Mouse (Mus musculus): ENCODE results near the gene Pjvk. TPM values are rescaled to one million over a fixed set of nuclear protein-coding genes. Genes with fewer than 3 reads are reported as not detected.

Gene Pjvk
- polyA plus RNA-seq, 1 experiment from 2014 or later = 0.65 TPM

DNA sequence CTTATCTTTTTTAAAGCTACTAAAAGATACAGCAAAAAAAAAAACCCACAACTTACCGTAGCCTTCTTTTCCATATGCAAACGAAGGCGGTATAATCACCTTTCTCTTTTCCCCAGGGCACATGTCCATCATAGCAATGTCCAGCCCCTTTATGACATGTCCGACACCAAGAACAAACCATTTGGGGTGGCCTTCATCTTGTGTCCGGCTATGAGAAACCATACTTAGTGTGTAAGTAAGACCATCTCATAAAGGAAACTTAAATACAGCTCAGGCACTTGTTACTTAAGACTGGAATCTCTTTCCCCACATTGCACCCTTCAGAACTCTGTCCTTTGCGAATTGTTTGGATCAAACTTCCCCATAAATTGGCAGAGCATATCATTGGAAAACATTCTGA is 23.4 kb downstream of the Pjvk start:
- H3K4me2 ChIP-seq = peak overlapping the region; percentile 59
- 0 out of 2 replicates have a peak, but pooled peaks cover 2% of the 10 kb centered on the region for H3K36me3 ChIP-seq
- H3K27ac ChIP-seq (replicated peaks) = no peak overlapping the region
- peak overlapping the region; percentile 43 for H3K4me3 ChIP-seq (replicated peaks)
- H3K9me3 ChIP-seq (replicated peaks) = no peaks in the 10 kb centered on the region
- WGBS = 85% methylated on average over 6 of the region's 6 CpGs
- H3K9ac ChIP-seq (replicated peaks) = no peak overlapping the region
- no peaks in the 10 kb centered on the region for H3K27me3 ChIP-seq (replicated peaks)
- H3K4me1 ChIP-seq = peaks cover 34% of the 10 kb centered on the region
- no peak for ATAC-seq (ENCODE audit: low FRiP score)

DNA sequence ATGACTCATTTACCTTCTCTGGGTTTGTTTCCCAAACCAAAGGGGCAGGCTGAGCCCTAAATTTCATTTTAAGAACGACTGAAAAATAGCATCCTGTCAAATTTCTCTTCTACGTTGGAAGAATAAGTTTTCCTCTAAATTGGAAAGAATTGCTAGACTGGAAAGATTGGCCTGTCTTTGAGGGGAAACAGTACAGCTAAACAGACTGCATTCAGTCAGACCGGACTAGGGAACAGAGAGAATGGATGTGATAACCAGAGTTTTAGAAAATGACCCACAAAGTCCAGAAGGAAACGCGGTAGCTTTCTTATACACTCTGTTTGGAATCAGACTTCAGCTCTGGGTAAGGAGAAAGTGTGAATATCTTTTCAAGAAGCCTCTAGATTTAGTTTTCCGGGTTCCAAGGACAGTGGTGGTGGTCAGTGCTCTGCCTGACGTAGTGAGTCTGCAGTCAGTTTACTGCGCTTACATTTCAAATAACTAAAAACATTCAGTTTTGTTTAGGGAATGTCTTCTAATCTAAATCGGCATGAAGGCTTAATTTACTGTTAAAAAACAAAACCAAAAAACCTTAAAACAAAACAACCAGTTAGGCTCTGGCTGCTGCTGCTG is 24.0 kb downstream of the Pjvk start:
- ATAC-seq (ENCODE audit: low FRiP score) = no peak
- Histone ChIP-seq H3K9ac (replicated peaks) (peak overlapping the region; percentile 37), H3K36me3 (no peaks in the 10 kb centered on the region), H3K9me3 (replicated peaks) (no peaks in the 10 kb centered on the region), H3K4me2 (peak overlapping the region; percentile 59), H3K27me3 (replicated peaks) (no peaks in the 10 kb centered on the region), H3K4me1 (peaks cover 37% of the 10 kb centered on the region), H3K27ac (replicated peaks) (peak overlapping the region; percentile 79), H3K4me3 (replicated peaks) (peak overlapping the region; percentile 43)
- 36% methylated on average over 9 of the region's 9 CpGs for WGBS

- peak within 1 kb of the TSS; percentile 43 for H3K4me3 ChIP-seq (replicated peaks)
- H3K4me2 ChIP-seq = peak within 1 kb of the TSS; percentile 59
- under 1% methylated on average over 17 of the region's 17 CpGs for WGBS
Observed at GRCm38 (mm10) chr2:76672966-76673392, 24.7 kb downstream of the Pjvk start, which contains the start of gene Fkbp7. Gene Fkbp7 (minus strand): TSS chr2:76673116.

GRCm38 (mm10) chr2:76673472-76674081 is 25.3 kb downstream of the Pjvk start:
- Histone ChIP-seq H3K9me3 (replicated peaks) (no peaks in the 10 kb centered on the region), H3K4me3 (replicated peaks) (peak overlapping the region; percentile 43), H3K4me1 (peaks cover 46% of the 10 kb centered on the region), H3K27me3 (replicated peaks) (no peaks in the 10 kb centered on the region), H3K36me3 (no peaks in the 10 kb centered on the region), H3K4me2 (peak overlapping the region; percentile 59), H3K9ac (replicated peaks) (no peak overlapping the region), H3K27ac (replicated peaks) (peak overlapping the region; percentile 79)
- ATAC-seq (ENCODE audit: low FRiP score) = no peak
- 46% methylated on average over 7 of the region's 7 CpGs for WGBS

More at GRCm38 (mm10) chr2:76672966-76673392, 24.7 kb downstream of the Pjvk start, which contains the start of gene Fkbp7:
- no peaks in the 10 kb centered on the region for H3K9me3 ChIP-seq (replicated peaks)
- H3K9ac ChIP-seq (replicated peaks) = peak within 1 kb of the TSS; percentile 37
- H3K4me1 ChIP-seq = peaks cover 44% of the 10 kb centered on the region
- H3K36me3 ChIP-seq = no peaks in the 10 kb centered on the region
- ATAC-seq (ENCODE audit: low FRiP score) = peak; percentile 92
- peak within 1 kb of the TSS; percentile 79 for H3K27ac ChIP-seq (replicated peaks)
- no peaks in the 10 kb centered on the region for H3K27me3 ChIP-seq (replicated peaks)

GRCm38 (mm10) chr2:76674725-76675427 is 26.6 kb downstream of the Pjvk start, which contains the start of gene Plekha3:
Gene Plekha3 (plus strand): TSS chr2:76675281.
- Histone ChIP-seq H3K27me3 (replicated peaks) (no peaks in the 10 kb centered on the region), H3K4me1 (peaks cover 44% of the 10 kb centered on the region), H3K27ac (replicated peaks) (peak within 1 kb of the TSS; percentile 85), H3K4me2 (peak within 1 kb of the TSS; percentile 72), H3K9me3 (replicated peaks) (no peaks in the 10 kb centered on the region), H3K36me3 (no peaks in the 10 kb centered on the region), H3K4me3 (replicated peaks) (peak within 1 kb of the TSS; percentile 76), H3K9ac (replicated peaks) (peak within 1 kb of the TSS; percentile 86)
- ATAC-seq (ENCODE audit: low FRiP score) = peak; percentile 80
- WGBS = 4% methylated on average over 51 of the region's 52 CpGs

DNA sequence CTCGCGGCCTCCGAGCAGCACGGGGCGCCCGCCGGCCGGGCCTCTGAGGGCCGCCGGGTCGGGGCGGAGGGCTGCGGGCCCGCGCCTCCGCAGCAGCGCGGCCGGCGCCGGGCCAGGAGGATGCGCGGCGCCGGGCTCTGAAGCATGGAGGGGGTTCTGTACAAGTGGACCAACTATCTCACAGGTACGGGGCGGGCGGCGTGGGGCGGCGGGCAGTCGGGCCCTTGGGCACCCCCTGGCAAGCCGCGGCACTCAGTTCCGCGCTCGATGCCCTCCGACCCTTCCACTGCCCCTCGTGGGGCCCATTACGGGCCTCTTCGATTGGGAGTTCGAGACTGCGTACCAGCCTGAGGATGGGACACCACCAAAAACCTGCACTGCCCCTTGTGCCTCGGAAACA is 27.2 kb downstream of the Pjvk start:
- peaks cover 44% of the 10 kb centered on the region for H3K4me1 ChIP-seq
- H3K27me3 ChIP-seq (replicated peaks) = no peaks in the 10 kb centered on the region
- ATAC-seq (ENCODE audit: low FRiP score) = peak; percentile 40
- peak overlapping the region; percentile 72 for H3K4me2 ChIP-seq
- H3K27ac ChIP-seq (replicated peaks) = peak overlapping the region; percentile 85
- peaks cover 4% of the 10 kb centered on the region; the same call in 1 of the 2 replicates for H3K36me3 ChIP-seq
- H3K9me3 ChIP-seq (replicated peaks) = no peaks in the 10 kb centered on the region
- H3K4me3 ChIP-seq (replicated peaks) = peak overlapping the region; percentile 76
- under 1% methylated on average over 42 of the region's 44 CpGs for WGBS
- H3K9ac ChIP-seq (replicated peaks) = peak overlapping the region; percentile 86

DNA sequence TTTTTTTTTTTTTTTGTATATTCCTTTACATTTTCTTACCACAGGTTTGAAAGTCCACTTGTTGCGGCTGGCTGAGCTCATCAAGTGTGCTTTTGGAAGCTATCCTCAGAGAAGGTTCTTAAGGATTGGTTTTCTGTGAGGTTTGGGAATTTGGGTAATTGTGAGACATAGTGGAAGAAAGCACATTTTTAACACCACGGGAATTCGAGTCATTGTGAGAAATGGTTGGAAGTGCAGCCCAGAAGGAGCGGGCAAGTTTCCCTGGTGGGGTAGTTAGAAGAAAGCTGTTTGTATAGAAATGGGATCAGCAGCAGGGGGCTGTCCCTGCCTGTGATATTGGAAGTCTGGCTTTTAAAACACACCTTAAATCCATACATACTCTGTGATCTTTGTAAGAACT is 27.7 kb downstream of the Pjvk start:
- Histone ChIP-seq H3K27ac (replicated peaks) (no peak overlapping the region), H3K4me1 (peaks cover 44% of the 10 kb centered on the region), H3K9ac (replicated peaks) (peak overlapping the region; percentile 86), H3K27me3 (replicated peaks) (no peaks in the 10 kb centered on the region), H3K36me3 (peaks cover 4% of the 10 kb centered on the region; the same call in 1 of the 2 replicates), H3K4me3 (replicated peaks) (peak overlapping the region; percentile 76), H3K4me2 (peak overlapping the region; percentile 72), H3K9me3 (replicated peaks) (no peaks in the 10 kb centered on the region)
- no peak for ATAC-seq (ENCODE audit: low FRiP score)
- WGBS = 12% methylated on average over 4 of the region's 4 CpGs

DNA sequence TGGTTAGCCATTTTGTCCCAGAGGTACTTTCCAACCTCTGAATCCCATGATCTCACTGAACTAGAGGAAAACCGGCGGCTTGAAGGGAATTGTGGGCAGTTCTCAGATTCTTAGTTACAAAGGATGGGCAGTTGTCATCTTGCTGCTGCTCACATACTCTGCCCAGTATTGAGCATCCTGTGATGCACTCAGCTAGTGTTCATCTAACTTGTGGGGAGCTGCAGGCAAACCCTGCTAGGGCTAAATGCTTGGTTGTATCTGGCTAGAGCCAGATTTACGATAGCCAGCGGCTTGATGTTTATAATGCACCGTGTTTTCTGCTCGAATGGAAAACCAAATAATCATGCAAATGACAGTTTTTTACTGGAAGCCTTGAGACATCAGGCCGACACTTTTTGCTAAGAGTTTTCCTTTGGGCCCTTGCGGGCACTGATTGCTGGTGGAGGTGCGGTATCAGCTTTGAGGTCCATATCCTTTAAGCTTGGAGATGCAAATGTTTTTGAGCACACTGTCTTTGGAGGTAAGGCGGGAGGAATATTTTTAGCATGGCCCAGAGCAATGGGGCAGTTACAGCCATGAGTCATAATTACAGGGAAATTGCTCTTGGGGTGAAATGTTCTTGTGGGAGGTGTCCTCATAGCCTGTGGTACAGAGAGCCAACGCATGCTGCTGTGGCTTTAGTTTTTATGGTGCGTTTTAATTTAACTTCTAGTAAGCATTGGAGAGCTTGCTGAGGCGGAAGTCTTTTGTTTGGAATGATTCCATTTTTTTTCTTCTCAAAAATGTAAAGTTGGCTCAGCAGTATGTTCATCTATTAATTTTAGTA is 28.3 kb downstream of the Pjvk start:
- Histone ChIP-seq H3K9ac (replicated peaks) (peak overlapping the region; percentile 86), H3K4me1 (peaks cover 42% of the 10 kb centered on the region), H3K27ac (replicated peaks) (no peak overlapping the region), H3K4me3 (replicated peaks) (peak overlapping the region; percentile 76), H3K27me3 (replicated peaks) (no peaks in the 10 kb centered on the region), H3K4me2 (peak overlapping the region; percentile 72), H3K36me3 (peaks cover 4% of the 10 kb centered on the region; the same call in 1 of the 2 replicates), H3K9me3 (replicated peaks) (no peaks in the 10 kb centered on the region)
- whole genome bisulfite sequencing = 32% methylated on average over 13 of the region's 13 CpGs
- no peak for ATAC-seq (ENCODE audit: low FRiP score)

DNA sequence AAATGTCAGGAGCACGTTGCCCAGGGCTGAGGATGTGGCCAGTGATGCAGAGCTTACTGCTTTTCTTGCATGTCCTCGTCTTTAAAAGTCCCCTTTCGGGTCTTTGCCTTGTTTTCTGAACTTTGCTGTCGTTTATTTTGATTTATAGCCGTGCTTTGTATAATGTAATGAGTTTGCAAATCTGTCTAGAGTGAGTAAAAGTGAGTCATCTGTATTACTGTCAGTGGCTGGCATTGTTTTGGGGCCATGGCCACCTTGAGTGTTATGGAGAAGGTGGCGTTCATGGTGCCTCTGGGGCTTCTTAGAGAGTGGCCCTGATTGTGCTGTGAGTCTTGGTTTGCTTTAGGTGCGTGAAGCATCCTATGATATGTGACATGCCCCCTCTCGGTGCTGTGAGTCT is 34.0 kb downstream of the Pjvk start:
- no peak overlapping the region for H3K4me3 ChIP-seq (replicated peaks)
- H3K9me3 ChIP-seq (replicated peaks) = no peaks in the 10 kb centered on the region
- H3K27ac ChIP-seq (replicated peaks) = no peak overlapping the region
- peaks cover 10% of the 10 kb centered on the region; the same call in 1 of the 2 replicates for H3K4me1 ChIP-seq
- peaks cover 53% of the 10 kb centered on the region for H3K36me3 ChIP-seq
- H3K9ac ChIP-seq (replicated peaks) = no peak overlapping the region
- H3K27me3 ChIP-seq (replicated peaks) = no peaks in the 10 kb centered on the region
- no peak overlapping the region for H3K4me2 ChIP-seq
- no peak for ATAC-seq (ENCODE audit: low FRiP score)
- 85% methylated on average over 8 of the region's 8 CpGs for WGBS

DNA sequence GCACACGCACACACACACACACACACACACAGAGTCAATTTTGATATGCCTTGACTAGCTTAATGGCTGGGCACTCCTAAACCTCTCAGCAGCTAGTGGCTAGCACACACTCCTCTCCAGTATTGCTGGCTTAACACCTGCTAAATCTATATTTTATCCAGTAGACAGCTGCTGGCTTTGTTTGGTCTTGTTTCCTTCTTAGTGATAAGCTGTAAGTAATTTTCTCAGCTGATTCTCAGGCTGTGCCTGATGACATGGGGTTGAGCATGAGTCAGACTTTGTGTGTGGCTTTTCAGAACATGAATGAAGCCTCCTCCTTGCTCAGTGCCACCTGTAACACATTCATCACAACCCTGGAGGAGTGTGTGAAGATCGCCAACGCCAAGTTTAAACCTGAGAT is 38.7 kb downstream of the Pjvk start:
- no peaks in the 10 kb centered on the region for H3K9me3 ChIP-seq (replicated peaks)
- ATAC-seq (ENCODE audit: low FRiP score) = no peak
- H3K27ac ChIP-seq (replicated peaks) = no peak overlapping the region
- H3K9ac ChIP-seq (replicated peaks) = no peak overlapping the region
- no peak overlapping the region for H3K4me3 ChIP-seq (replicated peaks)
- no peak overlapping the region for H3K4me2 ChIP-seq
- H3K4me1 ChIP-seq = no peaks in the 10 kb centered on the region
- H3K27me3 ChIP-seq (replicated peaks) = no peaks in the 10 kb centered on the region
- H3K36me3 ChIP-seq = peaks cover 72% of the 10 kb centered on the region
- 87% methylated on average over 3 of the region's 3 CpGs for WGBS

DNA sequence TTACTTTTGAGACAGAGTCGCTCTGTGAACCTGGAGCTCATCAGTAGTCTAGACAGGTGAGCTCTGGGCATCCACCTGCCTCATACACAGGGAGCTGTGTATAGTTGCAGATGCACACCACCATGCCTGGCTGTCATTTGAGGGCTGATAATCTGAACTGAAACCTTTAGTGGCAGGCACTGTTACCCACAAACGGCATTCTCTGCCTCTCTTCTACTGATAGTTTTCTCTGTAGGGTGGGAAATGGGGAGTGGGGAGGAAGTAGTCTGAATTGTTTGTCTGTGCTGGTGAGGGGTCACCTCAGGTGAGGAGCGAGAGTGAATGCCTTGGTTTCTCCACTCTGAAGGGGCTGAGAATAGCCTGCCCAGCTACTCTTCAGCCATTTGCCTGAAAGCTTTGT is 39.3 kb downstream of the Pjvk start:
- Histone ChIP-seq H3K4me1 (no peaks in the 10 kb centered on the region), H3K9ac (replicated peaks) (no peak overlapping the region), H3K4me3 (replicated peaks) (no peak overlapping the region), H3K36me3 (peaks cover 70% of the 10 kb centered on the region), H3K9me3 (replicated peaks) (no peaks in the 10 kb centered on the region), H3K27me3 (replicated peaks) (no peaks in the 10 kb centered on the region), H3K4me2 (no peak overlapping the region), H3K27ac (replicated peaks) (no peak overlapping the region)
- no peak for ATAC-seq (ENCODE audit: low FRiP score)
- 63% methylated on average over 3 of the region's 3 CpGs for WGBS

Measured in neural tube, embryonic 15.5 days (tissue).